Mouse (Mus musculus) neural tube, embryonic 10.5 days (tissue): ENCODE data around the gene Olfr639.
"Not testable (repeated sequence)": the region's sequence is repeated elsewhere in the genome, so short reads cannot be mapped to it uniquely, and the experiment has no call there.

ENCODE experiments used
- DNase-seq: peaks from one replicate; pipeline ENCODE4 v3.0.0-alpha.2; 2017; ENCODE audit warnings: low spot score; ENCODE audit errors: extremely low spot score

Olfr639 gene

GRCm38 (mm10) chr7:104017203-104017602, at the start of gene Olfr639:
Gene Olfr639 (minus strand): TSS chr7:104017303.
- DNase-seq, result no peak

DNA sequence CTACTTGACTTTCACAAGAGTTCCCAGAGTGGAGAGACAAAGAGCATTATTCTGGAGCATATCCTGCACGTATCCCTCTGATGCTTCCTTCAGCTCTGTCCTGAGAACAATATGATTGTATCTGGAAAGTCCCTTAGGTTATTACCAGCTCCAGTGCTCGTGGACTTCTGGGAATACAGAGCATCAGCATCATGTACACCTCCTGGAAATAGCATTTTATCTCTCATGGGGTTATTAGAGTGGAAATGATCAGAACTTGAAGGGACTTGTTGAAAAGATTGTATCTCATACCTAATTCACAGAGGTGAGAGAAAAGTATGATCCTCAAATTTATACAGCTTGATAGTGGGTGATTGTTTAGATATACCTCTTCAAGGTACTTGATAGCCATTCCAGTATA, 44.2 kb upstream of the Olfr639 start, which contains the start of gene 4930516K23Rik:
Gene 4930516K23Rik, minus strand, starts transcription at position 101 of the 400 bp plus-strand sequence.
- no peak for DNase-seq

GRCm38 (mm10) chr7:104059215-104059614, 42.1 kb upstream of the Olfr639 start:
- DNase-seq, result no peak

- DNase-seq, result no peak
Measured at GRCm38 (mm10) chr7:104052566-104052965, 35.5 kb upstream of the Olfr639 start, which contains the start of gene Olfr642. Gene Olfr642 (minus strand): TSS chr7:104052666.

DNA sequence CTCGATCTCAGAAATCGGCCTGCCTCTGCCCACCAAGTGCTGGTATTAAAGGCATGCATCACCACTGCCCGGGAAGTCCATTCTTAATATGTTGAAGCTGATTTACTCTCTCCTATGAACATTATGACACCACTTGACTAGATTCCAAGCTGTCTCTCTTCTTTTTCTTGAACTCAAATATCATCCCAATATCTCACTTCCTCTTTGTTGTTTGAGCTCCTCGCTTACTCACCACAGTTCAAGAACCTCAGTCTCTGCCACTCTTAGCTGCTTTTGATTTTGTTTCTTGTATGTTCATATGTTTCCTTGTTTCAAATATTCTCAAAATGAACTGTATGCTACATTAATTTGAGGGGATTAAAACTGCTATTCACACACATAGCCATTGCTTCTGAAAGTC, 33.6 kb upstream of the Olfr639 start:
- DNase-seq, result no peak

- no peak for DNase-seq
Measured at GRCm38 (mm10) chr7:104035145-104035544, 18.0 kb upstream of the Olfr639 start, which contains the start of gene Olfr641. Gene Olfr641 (plus strand): TSS chr7:104035445.

DNA sequence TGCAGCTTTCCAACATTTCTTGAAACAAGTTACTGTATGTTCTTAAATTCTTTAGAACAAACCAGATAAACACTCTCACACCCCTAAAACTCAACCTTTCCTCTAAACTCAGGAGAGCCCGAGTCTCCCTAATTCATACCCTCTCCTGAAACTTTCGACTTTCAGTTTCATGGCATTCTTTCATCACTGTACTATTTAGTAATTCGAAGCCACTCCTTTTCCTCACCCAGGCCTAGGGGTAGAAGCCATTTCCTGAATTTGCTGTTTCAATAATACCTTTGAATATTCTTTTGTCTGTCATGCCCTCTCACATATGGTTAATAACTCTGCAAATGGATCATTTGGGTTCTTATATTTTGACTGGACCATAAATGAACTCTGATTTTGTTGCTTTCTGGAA, 9.9 kb upstream of the Olfr639 start:
- DNase-seq, result no peak

DNA sequence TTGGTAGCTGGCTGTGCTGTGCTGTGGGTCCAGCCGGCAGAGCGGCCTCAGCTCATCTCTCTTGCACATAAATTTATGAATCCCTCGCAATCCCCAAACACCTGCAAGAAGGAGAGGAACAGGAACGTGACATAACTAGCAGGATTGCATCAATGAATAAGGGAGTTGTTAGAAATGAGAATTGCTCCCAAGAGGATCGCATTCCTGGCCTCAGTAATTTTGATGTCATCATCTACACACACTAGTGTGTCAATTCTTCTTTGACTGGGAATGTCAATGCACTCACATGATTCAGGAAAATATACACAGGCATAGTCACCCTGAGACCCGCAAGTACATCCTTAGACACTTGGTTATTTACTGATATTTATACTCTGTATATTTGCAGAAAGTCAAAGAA, 8.4 kb upstream of the Olfr639 start, which contains the start of gene Olfr640:
Gene Olfr640, minus strand, starts transcription at position 101 of the 400 bp plus-strand sequence.
- DNase-seq, result no peak

DNA sequence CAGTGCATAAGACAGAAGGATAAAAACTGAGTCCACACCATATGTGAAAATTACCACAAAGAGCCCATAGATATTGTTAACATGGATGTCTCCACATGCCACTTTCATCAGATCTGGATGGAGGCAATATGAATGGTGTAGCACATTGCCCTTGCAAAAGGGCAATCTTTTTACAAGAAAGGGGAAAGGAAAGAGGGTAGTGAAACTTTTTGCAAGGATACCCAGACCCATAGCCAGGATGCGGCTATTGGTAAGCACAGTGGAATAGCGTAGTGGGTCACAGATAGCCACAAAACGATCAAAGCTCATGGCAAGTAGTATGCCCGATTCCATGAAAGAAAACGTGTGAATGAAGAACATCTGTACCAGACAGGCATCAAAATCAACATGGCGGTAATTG, 4.5 kb upstream of the Olfr639 start:
- no peak for DNase-seq

GRCm38 (mm10) chr7:104018953-104019352, 1.9 kb upstream of the Olfr639 start:
- DNase-seq, result no peak

DNA sequence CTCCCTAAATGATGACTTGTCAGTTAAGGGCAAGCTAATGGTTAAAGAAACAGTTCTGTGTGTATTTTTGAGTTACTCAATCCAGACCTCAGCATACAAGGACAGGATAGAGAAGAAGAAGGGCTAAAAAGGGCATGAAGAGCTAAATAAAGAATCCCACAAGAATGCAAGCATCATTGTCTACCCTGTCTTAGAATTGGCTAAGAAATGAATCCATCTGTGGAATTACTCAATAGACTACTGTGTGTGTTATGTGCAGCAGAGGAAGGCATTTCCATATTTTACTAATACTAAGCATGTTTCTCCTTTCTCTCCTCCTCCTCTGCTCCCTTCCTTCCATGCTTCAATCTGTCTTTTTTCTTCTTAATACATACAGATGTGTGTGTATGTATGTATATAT, 18.0 kb downstream of the Olfr639 start:
- no peak for DNase-seq

DNA sequence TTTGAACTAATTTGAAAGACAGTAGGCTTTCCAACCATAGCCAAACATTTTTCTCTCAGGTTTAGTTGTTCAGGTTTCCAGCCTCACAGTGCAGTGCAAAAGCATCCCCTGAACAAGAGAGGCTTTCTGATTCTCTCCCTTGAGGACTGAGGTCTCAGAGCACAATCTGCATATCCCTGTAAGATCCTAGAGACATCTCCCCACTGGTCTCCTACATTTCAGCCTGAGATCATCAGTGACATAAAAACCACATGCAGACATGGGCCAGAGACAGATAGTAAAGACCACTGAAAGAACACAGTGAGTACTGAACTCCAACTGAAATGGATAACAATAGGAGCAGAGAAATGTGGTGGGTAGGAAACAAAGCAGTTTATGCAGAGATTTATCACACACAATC, 18.7 kb downstream of the Olfr639 start, which contains the start of gene Olfr638:
Gene Olfr638, plus strand, starts transcription at position 301 of the 400 bp plus-strand sequence.
- DNase-seq, result no peak

DNA sequence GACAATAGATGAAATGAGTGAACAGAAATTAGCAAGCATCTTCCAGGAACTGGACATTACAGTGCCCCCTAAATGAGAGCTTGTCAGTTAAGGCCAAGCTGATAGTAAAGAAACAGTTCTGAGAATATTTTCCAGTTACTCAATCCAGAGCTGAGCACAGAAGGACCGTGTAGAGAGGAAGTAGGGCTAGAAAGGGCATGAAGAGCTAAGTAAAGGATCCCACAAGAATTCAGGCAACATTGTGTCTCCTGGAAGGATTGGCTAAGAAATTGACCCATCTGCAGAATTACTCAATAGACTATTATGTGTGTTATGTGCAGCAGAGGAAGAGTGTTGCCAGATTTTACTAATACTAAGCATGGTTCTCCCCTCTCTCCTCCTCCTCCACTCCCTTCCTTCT, 45.3 kb downstream of the Olfr639 start:
- no peak for DNase-seq

DNA sequence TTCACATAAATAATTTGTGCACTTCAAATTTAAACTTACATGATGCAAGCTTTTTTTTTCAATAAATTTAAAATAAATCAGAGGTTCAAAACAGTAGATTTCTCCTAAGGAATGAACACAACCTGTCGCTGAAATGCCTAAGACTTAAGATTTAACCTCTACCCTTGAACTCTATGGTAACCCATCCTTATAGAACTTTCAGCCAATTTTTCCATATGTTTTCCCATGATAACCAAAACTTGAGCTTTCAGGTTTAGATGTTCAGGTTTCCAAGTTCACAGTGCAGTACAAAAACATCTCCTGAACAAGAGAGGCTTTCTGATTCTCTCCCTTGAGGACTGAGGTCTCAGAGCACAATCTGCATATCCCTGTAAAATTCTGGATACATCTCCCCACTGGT, 46.3 kb downstream of the Olfr639 start, which contains the start of gene Olfr635:
Gene Olfr635, plus strand, starts transcription at position 301 of the 400 bp plus-strand sequence.
- DNase-seq, result no peak

DNA sequence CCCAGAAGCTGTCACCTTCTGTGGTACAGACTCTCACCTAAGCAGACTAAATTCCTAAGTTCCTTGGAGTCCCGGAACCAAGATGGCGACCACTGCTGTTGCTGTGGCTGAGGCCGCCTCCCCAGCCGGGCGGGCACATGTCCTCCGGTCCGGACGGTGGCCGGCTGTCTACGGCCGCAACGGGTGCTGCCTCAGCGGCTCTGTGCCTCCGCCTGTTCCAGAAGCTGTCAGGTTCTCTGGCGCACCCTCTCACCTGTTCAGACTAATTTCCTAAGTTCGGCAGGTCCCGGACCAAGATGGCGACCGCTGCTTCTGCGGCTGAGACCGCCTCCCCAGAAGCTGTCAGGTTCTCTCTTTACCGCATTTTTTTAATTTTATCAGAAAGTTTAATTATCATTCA, 50.2 kb downstream of the Olfr639 start:
- not testable (repeated sequence) for DNase-seq
